ENCODE assay signal across 9 mouse cellular contexts in genomic region chr5:117118220-117118619, GRCm38 (mm10).
"Had no signal": no experiment of that assay in that cellular context is flagged by ENCODE, and none has a peak within 500 bp of the region (broad histone marks: within the 10 kb centered on the region; RNA-seq: fewer than 3 reads in every experiment).

No protein-coding gene starts in this region.

- DNase-seq: layer of hippocampus, adult 9-11 months; lung, adult 2 months; lung, postnatal 36 days; spleen, adult 18-20 months; thymus, adult 18-20 months; thymus, postnatal 14 days had no signal

- H3K9me3 ChIP-seq: midbrain, embryonic 13.5 days had no signal

- H3K27ac ChIP-seq: kidney, postnatal 0 days; midbrain, embryonic 13.5 days had no signal

- H3K9ac ChIP-seq: midbrain, embryonic 13.5 days had no signal

- ATAC-seq: lung, postnatal 0 days; midbrain, embryonic 13.5 days had no signal
